In the genomic region with DNA sequence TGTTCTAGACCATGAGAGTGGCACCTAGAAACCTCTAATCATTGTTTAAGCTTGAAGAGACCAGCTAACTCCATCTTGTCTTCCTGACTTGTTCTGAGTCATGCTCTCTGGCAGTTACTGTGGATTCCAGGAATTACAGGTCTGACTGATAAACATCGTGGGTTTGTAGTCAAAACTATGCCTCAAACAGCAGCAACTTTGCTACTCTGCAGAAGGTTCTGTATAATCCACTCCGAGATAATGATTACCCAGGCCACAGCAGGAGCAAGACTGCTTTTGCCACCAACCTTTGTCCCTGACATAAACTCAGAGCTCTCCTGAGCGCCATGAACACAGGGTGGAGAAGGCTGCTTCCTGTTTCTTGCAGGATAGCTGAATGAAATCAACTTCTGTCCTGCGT, we compare ENCODE assay signal across 19 mouse cellular contexts. TPM values are rescaled to one million over a fixed set of nuclear protein-coding genes. Genes with fewer than 3 reads are reported as not detected.
DNase-seq lines count a peak whose midpoint lies in the region; ATAC-seq and TF ChIP-seq lines count a peak whose summit lies in the region.
"Had no signal": no experiment of that assay in that cellular context is flagged by ENCODE, and none has a peak within 500 bp of the region (broad histone marks: within the 10 kb centered on the region; RNA-seq: fewer than 3 reads in every experiment).

No protein-coding gene starts in this region.

- peaks cover 9% of the 10 kb centered on the region; the same call in 1 of the 2 replicates for H3K4me1 ChIP-seq in kidney, embryonic 14.5 days (ENCODE audit: control insufficient read depth, insufficient read depth, low read length)
- H3K4me1 ChIP-seq in kidney, embryonic 15.5 days, result peaks cover 41% of the 10 kb centered on the region
- H3K4me1 ChIP-seq in stomach, postnatal 0 days (replicated peaks; ENCODE audit: control insufficient read depth, insufficient read depth), result peaks cover 13% of the 10 kb centered on the region

- no peak overlapping the region for H3K27ac ChIP-seq in kidney, embryonic 14.5 days (ENCODE audit: low read depth, low read length)
- peak overlapping the region; percentile 73 for H3K27ac ChIP-seq in kidney, embryonic 15.5 days
- H3K27ac ChIP-seq in stomach, postnatal 0 days (replicated peaks), result peak overlapping the region; percentile 3; the same call in 1 of the 2 replicates
- H3K27ac ChIP-seq: limb, embryonic 13.5 days; midbrain, embryonic 15.5 days had no signal

- no peak overlapping the region for H3K4me2 ChIP-seq in kidney, embryonic 14.5 days (replicated peaks; ENCODE audit: low read depth, low read length)
- no peak overlapping the region for H3K4me2 ChIP-seq in kidney, embryonic 15.5 days
- H3K4me2 ChIP-seq in stomach, postnatal 0 days (replicated peaks; ENCODE audit: low read depth), result no peak overlapping the region
- H3K4me2 ChIP-seq: heart, embryonic 12.5 days; limb, embryonic 13.5 days; midbrain, embryonic 15.5 days had no signal

- no peak overlapping the region for H3K9ac ChIP-seq in kidney, embryonic 14.5 days (ENCODE audit: low read depth, low read length)
- H3K9ac ChIP-seq in kidney, embryonic 15.5 days, result no peak overlapping the region
- no peak overlapping the region for H3K9ac ChIP-seq in stomach, postnatal 0 days (ENCODE audit: low read length)
- H3K9ac ChIP-seq: forebrain, postnatal 0 days; heart, embryonic 12.5 days; limb, embryonic 13.5 days; midbrain, embryonic 15.5 days had no signal

- H3K9me3 ChIP-seq in kidney, embryonic 14.5 days (ENCODE audit: control insufficient read depth, low read length), result 0 out of 2 replicates have a peak, but pooled peaks cover 2% of the 10 kb centered on the region
- no peaks in the 10 kb centered on the region for H3K9me3 ChIP-seq in kidney, embryonic 15.5 days (replicated peaks)
- H3K9me3 ChIP-seq in stomach, postnatal 0 days (ENCODE audit: control insufficient read depth, low read length), result no peaks in the 10 kb centered on the region
- H3K9me3 ChIP-seq: limb, embryonic 13.5 days; midbrain, embryonic 15.5 days had no signal

- no peaks in the 10 kb centered on the region for H3K27me3 ChIP-seq in kidney, embryonic 14.5 days (ENCODE audit: control insufficient read depth, insufficient read depth, low read length)
- no peaks in the 10 kb centered on the region for H3K27me3 ChIP-seq in kidney, embryonic 15.5 days
- H3K27me3 ChIP-seq in stomach, postnatal 0 days (ENCODE audit: control insufficient read depth, insufficient read depth, low read length), result no peaks in the 10 kb centered on the region
- H3K27me3 ChIP-seq: midbrain, embryonic 15.5 days had no signal

- DNase-seq in kidney, adult 11 months, result peak; percentile 81
- DNase-seq in fibroblast of lung, adult 2 months (ENCODE audit: low read depth), result peak; percentile 57
- DNase-seq in stomach, postnatal 0 days (ENCODE audit: low spot score), result peak; percentile 40
- no peak for DNase-seq in thymus, postnatal 10 days (ENCODE audit: low spot score in 2 of 2)
- no peak for DNase-seq in testis, postnatal 10 days (ENCODE audit: low spot score)
- no peak for DNase-seq in gastrocnemius, postnatal 10 days
- DNase-seq: adrenal gland, postnatal 10 days; cerebellum, adult 9-11 months; embryo, embryonic 11 days; forebrain, postnatal 0 days; gastrocnemius, postnatal 36 days; heart, postnatal 4 days; layer of hippocampus, adult 9-11 months; lung, adult 2 months had no signal

- 71% methylated on average over 4 of the region's 4 CpGs for WGBS in kidney, embryonic 14.5 days
- WGBS in kidney, embryonic 15.5 days, result 70% methylated on average over 4 of the region's 4 CpGs
- 34% methylated on average over 4 of the region's 4 CpGs for WGBS in stomach, postnatal 0 days

- H3K4me3 ChIP-seq in kidney, embryonic 14.5 days (ENCODE audit: low read length), result no peak overlapping the region
- H3K4me3 ChIP-seq in kidney, embryonic 15.5 days (replicated peaks), result no peak overlapping the region
- H3K4me3 ChIP-seq in stomach, postnatal 0 days (ENCODE audit: low read depth, low read length), result no peak overlapping the region
- H3K4me3 ChIP-seq: heart, embryonic 12.5 days; limb, embryonic 13.5 days; midbrain, embryonic 15.5 days had no signal

- no peak for ATAC-seq in kidney, embryonic 14.5 days (ENCODE audit: low FRiP score, low TSS enrichment)
- no peak for ATAC-seq in kidney, embryonic 15.5 days (replicated peaks; ENCODE audit: low FRiP score)
- ATAC-seq in stomach, postnatal 0 days (ENCODE audit: low FRiP score, low TSS enrichment), result peak; percentile 3; the same call in 1 of the 2 replicates
- ATAC-seq: forebrain, postnatal 0 days; midbrain, embryonic 15.5 days had no signal

- H3K36me3 ChIP-seq in kidney, embryonic 14.5 days (ENCODE audit: control insufficient read depth, insufficient read depth, low read length), result no peaks in the 10 kb centered on the region
- no peaks in the 10 kb centered on the region for H3K36me3 ChIP-seq in kidney, embryonic 15.5 days
- H3K36me3 ChIP-seq in stomach, postnatal 0 days (ENCODE audit: control insufficient read depth, insufficient read depth, low read length), result no peaks in the 10 kb centered on the region
- H3K36me3 ChIP-seq: heart, embryonic 12.5 days; limb, embryonic 13.5 days; midbrain, embryonic 15.5 days had no signal

- TF ChIP-seq CTCF in stomach, postnatal 0 days (IDR thresholded peaks at IDR 0.05; ENCODE audit: low read depth), result no peak

- TF ChIP-seq EP300 in stomach, postnatal 0 days (optimal IDR thresholded peaks at IDR 0.05), result no peak

RNA-seq across cellular contexts. Expression of a gene that starts 2.2 kb away (rescaled TPM):
- 77.3 and 85.9 TPM in 2 replicates for polyA plus RNA-seq in kidney, embryonic 14.5 days (2014; fragmentation: Nextera tagmentation; extraction: Ambion mirVana)
- 68.9 and 75.1 TPM in 2 replicates for polyA plus RNA-seq in kidney, embryonic 15.5 days (2015; fragmentation: Nextera tagmentation; extraction: Ambion mirVana)
- polyA plus RNA-seq in stomach, postnatal 0 days (2015; fragmentation: Nextera tagmentation; extraction: Ambion mirVana), result 63.7 and 64.7 TPM in 2 replicates
- total RNA-seq in gastrocnemius, postnatal 10 days (2021), result 10 to 100 TPM; 29.3 to 31.7 TPM

RNA-seq across cellular contexts. Expression of a gene that starts 34.6 kb away (rescaled TPM):
- polyA plus RNA-seq in kidney, embryonic 14.5 days (2014; fragmentation: Nextera tagmentation; extraction: Ambion mirVana), result not detected in 2 replicates
- polyA plus RNA-seq in kidney, embryonic 15.5 days (2015; fragmentation: Nextera tagmentation; extraction: Ambion mirVana), result 0.17 and 0.62 TPM in 2 replicates
- 0.39 and 0.73 TPM in 2 replicates for polyA plus RNA-seq in stomach, postnatal 0 days (2015; fragmentation: Nextera tagmentation; extraction: Ambion mirVana)
- not detected for total RNA-seq in gastrocnemius, postnatal 10 days (2021)
- total RNA-seq: gastrocnemius, postnatal 36 days; heart, postnatal 4 days had no signal
- polyA plus RNA-seq: heart, embryonic 12.5 days; limb, embryonic 13.5 days had no signal

RNA-seq across cellular contexts. Expression of a gene that starts 56.9 kb away (rescaled TPM):
- 27.6 and 28.1 TPM in 2 replicates for polyA plus RNA-seq in kidney, embryonic 14.5 days (2014; fragmentation: Nextera tagmentation; extraction: Ambion mirVana)
- polyA plus RNA-seq in kidney, embryonic 15.5 days (2015; fragmentation: Nextera tagmentation; extraction: Ambion mirVana), result 42.7 and 57.4 TPM in 2 replicates
- 47.7 and 51.6 TPM in 2 replicates for polyA plus RNA-seq in stomach, postnatal 0 days (2015; fragmentation: Nextera tagmentation; extraction: Ambion mirVana)
- total RNA-seq in gastrocnemius, postnatal 10 days (2021), result 10 to 100 TPM; 61.7 to 92.4 TPM

Comparison
In these comparisons a context has a peak if more than half of its experiments do, and no peak if none do; other contexts are left out.
1. DNase-seq: peak in kidney, adult 11 months (single experiment), fibroblast of lung, adult 2 months (single experiment) and stomach, postnatal 0 days (single experiment); none in thymus, postnatal 10 days (0 of 2), testis, postnatal 10 days (single experiment) and gastrocnemius, postnatal 10 days (single experiment).